In genomic region chr14:49525931-49526291, GRCm38 (mm10) we compare ENCODE assay signal across 8 mouse cellular contexts. TPM values are rescaled to one million over a fixed set of nuclear protein-coding genes. Genes with fewer than 3 reads are reported as not detected.
DNase-seq lines count a peak whose midpoint lies in the region; ATAC-seq and TF ChIP-seq lines count a peak whose summit lies in the region.

TSS of gene Slc35f4 (minus strand) at chr14:49526046.

- no peak within 1 kb of the TSS for H3K9ac ChIP-seq in kidney, postnatal 0 days (ENCODE audit: low read depth, low read length)
- H3K9ac ChIP-seq in intestine, postnatal 0 days (ENCODE audit: low read depth, low read length) = no peak within 1 kb of the TSS
- H3K9ac ChIP-seq in midbrain, embryonic 16.5 days (ENCODE audit: low read depth, low read length) = peak within 1 kb of the TSS; percentile 82

- no peaks in the 10 kb centered on the region for H3K4me1 ChIP-seq in kidney, postnatal 0 days (replicated peaks; ENCODE audit: insufficient read depth, low read length)
- H3K4me1 ChIP-seq in forebrain, embryonic 10.5 days = peaks cover 12% of the 10 kb centered on the region
- H3K4me1 ChIP-seq in intestine, postnatal 0 days (replicated peaks; ENCODE audit: control insufficient read depth, insufficient read depth, low read length) = no peaks in the 10 kb centered on the region
- H3K4me1 ChIP-seq in midbrain, embryonic 16.5 days (ENCODE audit: control insufficient read depth, insufficient read depth, low read length) = peaks cover 6% of the 10 kb centered on the region

- WGBS in kidney, postnatal 0 days = 13% methylated on average over 6 of the region's 6 CpGs
- WGBS in forebrain, embryonic 10.5 days = 13% methylated on average over 6 of the region's 6 CpGs
- WGBS in intestine, postnatal 0 days = 20% methylated on average over 6 of the region's 6 CpGs
- 5% methylated on average over 6 of the region's 6 CpGs for WGBS in midbrain, embryonic 16.5 days

- H3K4me2 ChIP-seq in kidney, postnatal 0 days (ENCODE audit: low read length) = peak within 1 kb of the TSS; percentile 40
- peak within 1 kb of the TSS; percentile 52 for H3K4me2 ChIP-seq in intestine, postnatal 0 days (replicated peaks; ENCODE audit: low read depth)
- H3K4me2 ChIP-seq in midbrain, embryonic 16.5 days (ENCODE audit: low read length) = peak within 1 kb of the TSS; percentile 82

- H3K4me3 ChIP-seq in kidney, postnatal 0 days (replicated peaks; ENCODE audit: low read depth, low read length) = 0 out of 2 replicates have a peak within 1 kb of the TSS, but pooled peaks have one; percentile 4
- peak within 1 kb of the TSS; percentile 61 for H3K4me3 ChIP-seq in forebrain, embryonic 10.5 days
- H3K4me3 ChIP-seq in intestine, postnatal 0 days (ENCODE audit: low read depth, low read length) = peak within 1 kb of the TSS; percentile 14; the same call in 1 of the 2 replicates
- H3K4me3 ChIP-seq in midbrain, embryonic 16.5 days (ENCODE audit: low read depth, low read length) = peak within 1 kb of the TSS; percentile 63

- H3K36me3 ChIP-seq in kidney, postnatal 0 days (ENCODE audit: insufficient read depth, low read length) = no peaks in the 10 kb centered on the region
- H3K36me3 ChIP-seq in forebrain, embryonic 10.5 days (replicated peaks) = no peaks in the 10 kb centered on the region
- H3K36me3 ChIP-seq in intestine, postnatal 0 days (ENCODE audit: control insufficient read depth, insufficient read depth) = no peaks in the 10 kb centered on the region
- H3K36me3 ChIP-seq in midbrain, embryonic 16.5 days (ENCODE audit: control insufficient read depth, insufficient read depth, low read length) = no peaks in the 10 kb centered on the region

- DNase-seq in kidney, postnatal 0 days (ENCODE audit: low spot score) = no peak
- no peak for DNase-seq in kidney, postnatal 10 days
- no peak for DNase-seq in forebrain, embryonic 10.5 days (ENCODE audit: extremely low spot score, low spot score)
- no peak for DNase-seq in gastrocnemius, postnatal 25 days
- no peak for DNase-seq in B cell, adult 2 months
- no peak for DNase-seq in cerebellum, adult 9-11 months

- ATAC-seq in kidney, postnatal 0 days (replicated peaks; ENCODE audit: low FRiP score, low read depth) = no peak
- ATAC-seq in intestine, postnatal 0 days = no peak
- ATAC-seq in midbrain, embryonic 16.5 days = peak; percentile 73; the same call in 1 of the 2 replicates

- H3K9me3 ChIP-seq in kidney, postnatal 0 days (replicated peaks; ENCODE audit: low read length) = no peaks in the 10 kb centered on the region
- H3K9me3 ChIP-seq in forebrain, embryonic 10.5 days = no peaks in the 10 kb centered on the region
- H3K9me3 ChIP-seq in intestine, postnatal 0 days (ENCODE audit: control insufficient read depth) = no peaks in the 10 kb centered on the region
- H3K9me3 ChIP-seq in midbrain, embryonic 16.5 days (replicated peaks; ENCODE audit: control insufficient read depth, low read length, poor library complexity, severe bottlenecking) = no peaks in the 10 kb centered on the region

- H3K27me3 ChIP-seq in kidney, postnatal 0 days (ENCODE audit: insufficient read depth, low read length) = no peaks in the 10 kb centered on the region
- peaks cover 17% of the 10 kb centered on the region for H3K27me3 ChIP-seq in forebrain, embryonic 10.5 days (ENCODE audit: poor library complexity, severe bottlenecking)
- peaks cover 8% of the 10 kb centered on the region for H3K27me3 ChIP-seq in intestine, postnatal 0 days (replicated peaks; ENCODE audit: control insufficient read depth, insufficient read depth, low read length)
- no peaks in the 10 kb centered on the region; the same call in 1 of the 2 replicates for H3K27me3 ChIP-seq in midbrain, embryonic 16.5 days (ENCODE audit: control insufficient read depth, insufficient read depth, low read depth, low read length)

- no peak within 1 kb of the TSS for H3K27ac ChIP-seq in kidney, postnatal 0 days
- H3K27ac ChIP-seq in forebrain, embryonic 10.5 days = no peak within 1 kb of the TSS
- H3K27ac ChIP-seq in intestine, postnatal 0 days (ENCODE audit: low read depth, low read length) = no peak within 1 kb of the TSS
- H3K27ac ChIP-seq in midbrain, embryonic 16.5 days (ENCODE audit: low read length) = peak within 1 kb of the TSS; percentile 76

- TF ChIP-seq CTCF in kidney, postnatal 0 days (IDR thresholded peaks at IDR 0.05; ENCODE audit: low read depth) = no peak
- no peak for TF ChIP-seq CTCF in intestine, postnatal 0 days (IDR thresholded peaks at IDR 0.05; ENCODE audit: low read depth)

RNA-seq across cellular contexts. Expression of gene Slc35f4, which starts in this region (rescaled TPM):
- not detected in 2 replicates for polyA plus RNA-seq in kidney, postnatal 0 days (2015; fragmentation: Nextera tagmentation; extraction: Ambion mirVana)
- polyA plus RNA-seq in forebrain, embryonic 10.5 days (2016; fragmentation: Nextera tagmentation; extraction: Ambion mirVana) = not detected in 2 replicates
- polyA plus RNA-seq in intestine, postnatal 0 days (2015; fragmentation: Nextera tagmentation; extraction: Ambion mirVana) = 0.13 and 0.16 TPM in 2 replicates
- polyA plus RNA-seq in midbrain, embryonic 16.5 days (2015; fragmentation: Nextera tagmentation; extraction: Ambion mirVana) = 19.2 and 23.3 TPM in 2 replicates
- not detected for total RNA-seq in gastrocnemius, postnatal 25 days (2021)

Comparison
In these comparisons a context has a peak if more than half of its experiments do, and no peak if none do; other contexts are left out.
1. RNA of gene Slc35f4 (polyA plus RNA-seq): 19.2 to 23.3 TPM in midbrain, embryonic 16.5 days; 0.13 to 0.16 TPM in intestine, postnatal 0 days, not detected in forebrain, embryonic 10.5 days and not detected in kidney, postnatal 0 days; every median in the first group is over 10 times any median in the second.
2. H3K4me3 ChIP-seq: peak in every context shown above with its lines; median percentile 63 in midbrain, embryonic 16.5 days; 61 in forebrain, embryonic 10.5 days; 14 in intestine, postnatal 0 days; 4 in kidney, postnatal 0 days.
3. Peak in every context shown above with its lines, with median percentiles within 50 percentile points of each other: H3K4me2 ChIP-seq.